Mouse (Mus musculus): ENCODE data around the gene Nrxn3. TPM values are rescaled to one million over a fixed set of nuclear protein-coding genes. Genes with fewer than 3 reads are reported as not detected.

Gene Nrxn3
- polyA plus RNA-seq, 1 experiment from 2014 or later, result 2.2 TPM

DNA sequence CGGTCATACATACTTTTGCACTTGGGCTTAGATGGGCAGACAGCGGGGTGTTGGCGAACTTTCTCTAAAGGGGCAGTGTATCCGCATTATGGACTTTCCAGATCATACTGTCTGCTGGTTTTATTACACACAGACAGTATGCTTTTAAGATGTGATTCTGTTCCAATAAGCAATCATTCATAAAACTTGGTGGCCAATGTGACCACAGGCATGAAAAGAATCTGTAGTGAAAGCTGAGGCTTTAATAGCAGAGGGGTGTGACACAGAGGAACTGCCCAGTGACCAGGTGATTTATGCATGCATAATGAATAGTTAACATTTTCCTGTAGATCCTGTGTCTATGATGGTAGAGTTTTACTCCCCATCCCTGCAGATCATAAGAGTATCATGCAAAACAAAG, 1254.0 kb downstream of the Nrxn3 start:
- H3K27ac ChIP-seq (ENCODE audit: poor library complexity, severe bottlenecking), result no peak overlapping the region
- H3K27me3 ChIP-seq (replicated peaks), result no peaks in the 10 kb centered on the region
- no peak for ATAC-seq (ENCODE audit: insufficient number of reproducible peaks, low FRiP score)
- H3K4me1 ChIP-seq (replicated peaks), result no peaks in the 10 kb centered on the region
- no peak overlapping the region for H3K4me2 ChIP-seq
- no peak overlapping the region for H3K9ac ChIP-seq
- no peaks in the 10 kb centered on the region for H3K36me3 ChIP-seq
- H3K9me3 ChIP-seq (replicated peaks), result no peaks in the 10 kb centered on the region
- WGBS, result 91% methylated on average over 4 of the region's 4 CpGs
- no peak overlapping the region for H3K4me3 ChIP-seq

DNA sequence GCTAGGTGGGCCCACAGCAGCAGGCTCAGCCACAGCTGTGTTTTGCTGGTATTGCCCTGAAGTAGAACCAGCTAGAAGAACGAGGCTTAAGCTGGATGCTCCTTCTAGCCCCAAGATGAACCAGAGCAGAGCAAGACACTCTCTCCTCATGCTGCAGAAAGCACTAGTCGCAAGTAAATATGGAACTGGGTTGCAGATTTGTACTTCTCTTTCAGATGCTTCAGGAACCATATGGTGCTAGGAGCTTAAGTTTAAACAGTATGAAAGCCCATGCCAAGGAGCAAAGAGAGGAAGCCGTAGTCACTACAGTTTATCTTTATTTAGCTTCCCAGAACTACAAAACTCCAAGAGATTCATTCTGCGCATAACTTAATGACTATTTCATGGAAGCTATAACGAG, 1254.8 kb downstream of the Nrxn3 start:
- no peak for ATAC-seq (ENCODE audit: insufficient number of reproducible peaks, low FRiP score)
- Histone ChIP-seq H3K27ac (ENCODE audit: poor library complexity, severe bottlenecking) (no peak overlapping the region), H3K9me3 (replicated peaks) (no peaks in the 10 kb centered on the region), H3K27me3 (replicated peaks) (no peaks in the 10 kb centered on the region), H3K36me3 (no peaks in the 10 kb centered on the region), H3K4me1 (replicated peaks) (no peaks in the 10 kb centered on the region), H3K4me3 (no peak overlapping the region), H3K9ac (no peak overlapping the region), H3K4me2 (no peak overlapping the region)
- WGBS, result 77% methylated on average over 5 of the region's 5 CpGs

DNA sequence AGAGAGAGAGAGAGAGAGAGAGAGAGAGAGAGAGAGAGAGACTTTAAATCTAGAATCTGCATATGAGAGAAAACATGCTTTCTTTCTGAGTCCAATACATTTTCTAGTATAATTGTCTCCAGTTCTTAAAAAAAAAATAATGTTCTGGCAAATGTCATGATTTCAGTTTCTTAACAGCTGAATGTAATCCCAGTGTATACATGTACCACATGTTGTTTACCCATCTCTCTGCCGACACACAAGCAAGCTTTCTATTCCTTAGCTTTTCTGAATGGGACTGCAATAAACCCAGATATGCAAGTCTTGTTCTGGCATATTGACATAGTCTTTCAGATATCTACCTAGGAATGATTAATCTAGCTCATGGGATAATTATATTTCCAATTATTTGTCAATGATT, 1256.5 kb downstream of the Nrxn3 start:
- H3K36me3 ChIP-seq, result no peaks in the 10 kb centered on the region
- WGBS, result 91% methylated on average over 1 of the region's 1 CpGs
- no peak overlapping the region for H3K9ac ChIP-seq
- no peak for ATAC-seq (ENCODE audit: insufficient number of reproducible peaks, low FRiP score)
- no peak overlapping the region for H3K4me3 ChIP-seq
- no peaks in the 10 kb centered on the region for H3K4me1 ChIP-seq (replicated peaks)
- no peak overlapping the region for H3K27ac ChIP-seq (ENCODE audit: poor library complexity, severe bottlenecking)
- no peaks in the 10 kb centered on the region for H3K27me3 ChIP-seq (replicated peaks)
- no peaks in the 10 kb centered on the region for H3K9me3 ChIP-seq (replicated peaks)
- H3K4me2 ChIP-seq, result no peak overlapping the region

DNA sequence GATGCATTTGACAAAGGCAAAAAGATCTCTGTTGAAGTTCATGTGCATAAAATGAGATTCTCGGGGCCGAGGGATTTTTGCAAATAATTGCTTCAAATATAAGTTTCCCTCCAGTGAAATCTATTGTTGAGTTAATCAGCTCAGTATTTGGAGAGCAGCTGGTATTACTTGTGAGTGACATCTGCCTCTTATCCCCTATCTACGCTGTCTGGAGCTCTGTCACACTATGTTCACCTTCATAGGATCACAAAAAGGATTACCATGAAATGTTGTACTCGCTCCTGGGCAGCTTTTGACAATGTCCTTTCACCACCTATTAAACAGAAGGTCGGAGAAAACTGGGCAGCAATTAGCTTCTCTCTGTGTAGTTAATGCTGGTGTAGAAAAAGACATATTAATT, 1259.8 kb downstream of the Nrxn3 start:
- H3K4me1 ChIP-seq (replicated peaks), result no peaks in the 10 kb centered on the region

DNA sequence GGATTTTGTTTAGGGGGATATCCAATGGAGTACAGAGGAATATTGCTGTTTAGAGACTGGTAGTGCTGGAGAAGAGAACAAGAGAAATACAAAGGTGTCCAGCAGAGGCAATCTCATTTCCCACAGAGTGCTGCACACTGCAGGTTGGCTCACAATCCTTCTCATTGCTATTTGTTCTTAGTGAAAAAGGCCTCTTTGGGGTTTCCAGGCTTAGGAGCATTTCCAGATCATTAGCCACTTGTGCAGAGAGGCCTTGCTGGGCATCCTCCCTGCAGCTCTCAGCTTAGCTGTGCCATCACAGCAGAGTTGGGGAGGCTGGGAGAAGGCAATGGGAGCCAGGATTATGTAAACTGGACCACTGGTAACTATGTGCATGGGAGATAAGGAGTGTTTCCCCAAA, 1260.7 kb downstream of the Nrxn3 start:
- no peaks in the 10 kb centered on the region for H3K36me3 ChIP-seq
- no peaks in the 10 kb centered on the region for H3K27me3 ChIP-seq (replicated peaks)
- H3K9me3 ChIP-seq (replicated peaks), result no peaks in the 10 kb centered on the region
- no peak overlapping the region for H3K27ac ChIP-seq (ENCODE audit: poor library complexity, severe bottlenecking)
- H3K9ac ChIP-seq, result no peak overlapping the region
- no peak for ATAC-seq (ENCODE audit: insufficient number of reproducible peaks, low FRiP score)
- no peak overlapping the region for H3K4me3 ChIP-seq
- no peaks in the 10 kb centered on the region for H3K4me1 ChIP-seq (replicated peaks)
- no peak overlapping the region for H3K4me2 ChIP-seq

More for the DNA sequence above, 1259.8 kb downstream of the Nrxn3 start:
- H3K9me3 ChIP-seq (replicated peaks), result no peaks in the 10 kb centered on the region
- H3K36me3 ChIP-seq, result no peaks in the 10 kb centered on the region
- WGBS, result 69% methylated on average over 5 of the region's 5 CpGs
- ATAC-seq (ENCODE audit: insufficient number of reproducible peaks, low FRiP score), result no peak
- no peak overlapping the region for H3K27ac ChIP-seq (ENCODE audit: poor library complexity, severe bottlenecking)
- no peak overlapping the region for H3K9ac ChIP-seq
- H3K27me3 ChIP-seq (replicated peaks), result no peaks in the 10 kb centered on the region
- H3K4me3 ChIP-seq, result no peak overlapping the region
- H3K4me2 ChIP-seq, result no peak overlapping the region

DNA sequence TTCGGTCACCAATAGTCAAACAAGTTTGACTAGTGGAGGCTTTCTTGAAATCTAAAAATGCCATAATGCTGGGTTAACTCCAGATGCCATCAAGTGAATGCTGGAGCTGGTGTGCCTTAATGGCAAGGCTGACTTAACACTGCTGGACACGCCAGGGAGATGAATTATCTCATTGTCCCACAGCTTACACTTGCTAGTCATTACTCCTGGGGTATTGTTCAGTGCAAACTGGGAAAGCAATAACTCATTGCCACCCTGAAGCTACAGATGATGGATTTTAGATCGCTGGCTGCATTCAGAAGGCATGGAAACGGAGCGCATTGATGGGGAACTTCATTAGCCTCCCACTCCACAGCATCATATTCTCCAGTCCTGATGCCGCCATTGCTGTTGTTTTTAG, 1263.5 kb downstream of the Nrxn3 start:
- no peak for ATAC-seq (ENCODE audit: insufficient number of reproducible peaks, low FRiP score)
- Histone ChIP-seq H3K4me2 (no peak overlapping the region), H3K9ac (no peak overlapping the region), H3K27ac (ENCODE audit: poor library complexity, severe bottlenecking) (no peak overlapping the region), H3K4me3 (no peak overlapping the region), H3K4me1 (replicated peaks) (no peaks in the 10 kb centered on the region), H3K9me3 (replicated peaks) (no peaks in the 10 kb centered on the region), H3K27me3 (replicated peaks) (no peaks in the 10 kb centered on the region), H3K36me3 (no peaks in the 10 kb centered on the region)
- WGBS, result 79% methylated on average over 6 of the region's 6 CpGs

DNA sequence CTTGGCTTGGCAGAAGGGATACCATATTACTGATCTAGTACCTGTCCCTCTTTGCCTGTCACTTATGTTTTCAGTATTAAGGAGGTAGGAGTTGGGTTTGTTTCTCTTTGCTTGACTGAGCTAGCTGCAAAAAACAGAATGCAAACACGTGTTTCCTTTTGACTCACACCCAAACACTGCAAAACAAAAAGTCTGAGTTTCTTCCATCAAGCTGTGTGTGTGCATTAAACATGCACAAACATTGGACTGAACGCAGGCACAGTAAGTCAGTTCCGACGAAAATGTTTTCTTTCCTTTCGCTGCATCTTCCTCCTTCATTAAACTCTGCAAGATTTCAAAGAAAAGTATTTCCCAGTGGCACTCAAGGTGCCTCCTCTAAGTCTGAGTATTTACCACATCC, 1270.6 kb downstream of the Nrxn3 start:
- no peak for ATAC-seq (ENCODE audit: insufficient number of reproducible peaks, low FRiP score)
- H3K27ac ChIP-seq (ENCODE audit: poor library complexity, severe bottlenecking), result no peak overlapping the region

DNA sequence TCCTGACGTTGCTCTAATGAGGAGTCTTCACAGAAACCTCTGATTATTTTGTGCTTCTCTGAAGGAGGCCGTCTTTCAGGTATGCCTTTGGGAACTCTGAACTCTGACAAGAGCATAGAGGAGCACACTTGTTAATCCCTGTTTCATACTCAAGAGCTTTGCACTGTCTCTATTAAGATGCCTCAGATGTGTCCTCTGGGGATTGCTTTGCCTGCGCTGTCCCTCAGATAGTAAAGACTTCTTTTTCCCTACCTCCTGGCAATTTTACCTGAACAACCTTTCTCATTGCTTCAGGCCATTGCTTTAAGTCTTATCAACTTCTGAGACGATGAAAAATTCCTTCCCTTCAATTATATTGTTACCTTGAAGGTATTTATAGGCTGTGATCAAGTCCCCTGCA, 1272.7 kb downstream of the Nrxn3 start:
- Histone ChIP-seq H3K36me3 (no peaks in the 10 kb centered on the region), H3K4me2 (no peak overlapping the region), H3K4me3 (no peak overlapping the region), H3K9me3 (replicated peaks) (no peaks in the 10 kb centered on the region), H3K9ac (no peak overlapping the region), H3K27me3 (replicated peaks) (no peaks in the 10 kb centered on the region), H3K4me1 (replicated peaks) (no peaks in the 10 kb centered on the region), H3K27ac (ENCODE audit: poor library complexity, severe bottlenecking) (no peak overlapping the region)
- ATAC-seq (ENCODE audit: insufficient number of reproducible peaks, low FRiP score), result no peak
- 70% methylated on average over 4 of the region's 4 CpGs for WGBS

More for the DNA sequence above, 1270.6 kb downstream of the Nrxn3 start:
- Histone ChIP-seq H3K4me2 (no peak overlapping the region), H3K36me3 (no peaks in the 10 kb centered on the region), H3K9ac (no peak overlapping the region), H3K4me3 (no peak overlapping the region), H3K9me3 (replicated peaks) (no peaks in the 10 kb centered on the region), H3K4me1 (replicated peaks) (no peaks in the 10 kb centered on the region), H3K27me3 (replicated peaks) (no peaks in the 10 kb centered on the region)
- 73% methylated on average over 5 of the region's 5 CpGs for WGBS

DNA sequence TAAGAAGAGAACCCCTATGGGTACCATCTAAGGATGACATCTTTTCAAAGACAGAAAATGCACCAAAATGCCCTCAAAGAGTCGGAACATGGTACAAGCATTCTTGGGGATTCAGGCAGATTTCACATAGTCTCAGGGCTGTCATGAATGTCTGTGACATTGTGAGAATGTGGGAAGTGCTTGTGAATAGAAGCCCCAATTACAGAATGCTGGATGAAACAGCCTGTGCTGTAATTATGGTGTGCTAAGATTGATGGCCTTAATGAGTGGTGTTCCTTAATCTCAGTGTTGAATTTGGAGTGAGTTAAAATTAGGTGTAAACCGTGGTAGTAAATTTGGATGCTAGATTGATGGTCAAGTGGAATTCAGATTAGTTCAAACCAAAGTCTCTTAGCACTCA, 1287.6 kb downstream of the Nrxn3 start:
- no peak overlapping the region for H3K27ac ChIP-seq (ENCODE audit: poor library complexity, severe bottlenecking)
- no peak overlapping the region for H3K9ac ChIP-seq
- no peaks in the 10 kb centered on the region for H3K4me1 ChIP-seq (replicated peaks)
- H3K4me2 ChIP-seq, result no peak overlapping the region
- no peaks in the 10 kb centered on the region for H3K9me3 ChIP-seq (replicated peaks)
- ATAC-seq (ENCODE audit: insufficient number of reproducible peaks, low FRiP score), result no peak
- no peaks in the 10 kb centered on the region for H3K27me3 ChIP-seq (replicated peaks)
- WGBS, result 63% methylated on average over 2 of the region's 2 CpGs
- no peaks in the 10 kb centered on the region for H3K36me3 ChIP-seq
- no peak overlapping the region for H3K4me3 ChIP-seq

DNA sequence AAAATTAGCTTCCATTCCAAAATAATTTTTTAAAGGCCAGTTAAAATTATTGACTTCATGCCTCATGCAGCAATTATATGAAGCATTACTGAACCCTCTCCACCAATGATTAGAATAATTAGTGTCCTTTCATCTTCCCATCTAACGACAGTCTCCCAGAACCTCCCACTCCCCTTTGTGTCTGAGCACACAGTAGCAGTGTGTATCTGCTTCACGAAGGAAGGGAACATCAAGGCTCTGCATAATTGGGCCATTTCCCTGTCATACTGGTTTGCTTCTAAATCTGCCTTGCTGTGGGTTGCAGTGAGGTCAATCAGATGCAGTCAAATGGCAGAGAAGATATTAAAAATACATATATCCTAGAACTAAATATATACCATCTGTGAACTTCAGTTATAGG, 1291.3 kb downstream of the Nrxn3 start:
- Histone ChIP-seq H3K9ac (no peak overlapping the region), H3K36me3 (no peaks in the 10 kb centered on the region), H3K4me2 (no peak overlapping the region), H3K4me3 (no peak overlapping the region), H3K4me1 (replicated peaks) (no peaks in the 10 kb centered on the region), H3K9me3 (replicated peaks) (no peaks in the 10 kb centered on the region), H3K27ac (ENCODE audit: poor library complexity, severe bottlenecking) (no peak overlapping the region), H3K27me3 (replicated peaks) (no peaks in the 10 kb centered on the region)
- no peak for ATAC-seq (ENCODE audit: insufficient number of reproducible peaks, low FRiP score)
- 71% methylated on average over 2 of the region's 2 CpGs for WGBS

DNA sequence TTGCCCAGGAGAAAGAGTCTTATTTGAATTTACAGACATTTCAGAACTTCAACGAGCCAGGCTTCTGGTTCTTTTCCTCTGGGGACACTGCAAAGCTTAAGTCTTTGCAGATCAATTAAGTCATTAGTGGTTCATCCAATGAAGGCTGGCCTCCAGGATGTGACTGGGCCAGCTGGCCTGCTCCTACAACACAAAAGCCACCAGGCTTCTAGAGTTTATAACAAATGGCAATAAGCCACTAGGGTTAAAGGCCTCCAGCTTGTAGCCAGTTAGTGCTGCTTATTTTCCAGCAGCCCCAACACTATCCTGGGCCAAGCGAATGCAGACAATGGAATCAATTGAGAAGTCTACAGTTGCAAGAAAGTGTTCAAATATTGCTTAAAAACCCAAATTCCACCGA, 1304.3 kb downstream of the Nrxn3 start:
- Histone ChIP-seq H3K4me3 (no peak overlapping the region), H3K4me1 (replicated peaks) (no peaks in the 10 kb centered on the region), H3K27me3 (replicated peaks) (no peaks in the 10 kb centered on the region), H3K27ac (ENCODE audit: poor library complexity, severe bottlenecking) (no peak overlapping the region), H3K9ac (no peak overlapping the region), H3K36me3 (no peaks in the 10 kb centered on the region), H3K9me3 (replicated peaks) (no peaks in the 10 kb centered on the region), H3K4me2 (no peak overlapping the region)
- ATAC-seq (ENCODE audit: insufficient number of reproducible peaks, low FRiP score), result no peak
- 61% methylated on average over 3 of the region's 3 CpGs for WGBS

DNA sequence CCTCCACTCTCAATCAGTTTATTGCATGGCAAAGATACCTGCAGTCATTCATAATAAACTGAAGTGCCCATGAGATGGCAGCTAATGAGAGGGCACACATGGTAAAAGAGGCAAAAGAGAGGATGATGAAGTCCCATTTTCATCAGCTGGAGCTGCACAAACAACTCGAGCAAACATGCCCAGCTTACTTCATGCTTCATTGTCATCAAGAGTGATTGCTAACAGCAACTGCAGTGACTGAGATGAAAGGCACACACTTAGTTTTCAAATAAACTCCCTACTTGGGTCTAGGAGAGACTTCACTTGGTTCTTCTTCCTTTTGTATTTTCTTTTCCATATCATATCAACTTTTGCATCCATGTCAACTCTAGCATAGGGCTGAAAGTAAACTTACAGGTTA, 1318.4 kb downstream of the Nrxn3 start:
- Histone ChIP-seq H3K36me3 (no peaks in the 10 kb centered on the region), H3K27ac (ENCODE audit: poor library complexity, severe bottlenecking) (no peak overlapping the region), H3K27me3 (replicated peaks) (no peaks in the 10 kb centered on the region), H3K4me1 (replicated peaks) (no peaks in the 10 kb centered on the region), H3K4me2 (no peak overlapping the region), H3K9me3 (replicated peaks) (no peaks in the 10 kb centered on the region), H3K9ac (no peak overlapping the region), H3K4me3 (no peak overlapping the region)
- no peak for ATAC-seq (ENCODE audit: insufficient number of reproducible peaks, low FRiP score)
- 54% methylated on average over 1 of the region's 1 CpGs for WGBS
